Mouse (Mus musculus) ovary, postnatal 36 days (tissue): ENCODE measurements around the gene Ubap2l.
A peak's percentile ranks its signal among the peaks of the same experiment; 100 is the strongest.

ENCODE experiments used
- DNase-seq: peaks from one replicate; pipeline ENCODE4 v3.0.0; 2022; ENCODE audit warnings: low spot score, mixed read lengths

Gene Ubap2l

DNA sequence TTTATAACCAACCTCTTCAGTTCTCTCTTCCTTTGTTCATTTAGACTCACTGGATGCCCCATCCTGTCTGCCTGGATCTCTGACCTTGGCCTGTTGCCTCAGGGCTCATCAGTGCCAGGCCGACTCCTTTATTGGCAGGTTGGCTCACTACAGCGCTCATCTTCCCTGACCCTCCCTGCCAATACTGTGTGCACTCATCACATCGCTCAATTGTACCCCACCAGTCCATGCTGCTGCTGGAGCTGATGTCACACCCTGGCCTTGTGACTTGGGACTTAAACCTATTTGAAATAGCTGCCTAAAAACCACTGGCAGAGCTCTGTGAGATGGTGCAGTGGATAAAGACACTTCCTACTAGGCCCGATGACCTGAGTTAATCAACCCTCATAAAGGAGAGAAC lies 15.4 kb upstream of the Ubap2l start:
- DNase-seq, result no peak

DNA sequence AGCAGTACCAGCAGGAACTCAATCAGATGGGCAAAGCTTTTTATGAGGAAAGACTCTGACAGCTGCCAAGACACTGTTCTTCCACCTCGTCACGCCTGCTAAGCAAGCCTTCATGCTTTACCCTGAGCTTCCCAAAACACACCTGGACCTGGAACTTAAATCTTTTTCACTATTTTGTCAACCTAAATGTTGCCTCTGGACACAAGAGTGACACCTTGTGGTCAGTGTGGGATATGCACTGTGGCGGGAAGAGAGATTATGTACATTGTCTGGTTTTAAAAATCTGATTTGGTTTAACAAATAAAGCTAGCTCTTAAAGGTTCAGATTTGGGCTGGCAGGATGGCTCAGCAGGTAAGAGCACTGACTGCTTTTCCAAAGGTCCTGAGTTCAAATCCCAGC lies 13.1 kb upstream of the Ubap2l start:
- DNase-seq, result no peak

DNA sequence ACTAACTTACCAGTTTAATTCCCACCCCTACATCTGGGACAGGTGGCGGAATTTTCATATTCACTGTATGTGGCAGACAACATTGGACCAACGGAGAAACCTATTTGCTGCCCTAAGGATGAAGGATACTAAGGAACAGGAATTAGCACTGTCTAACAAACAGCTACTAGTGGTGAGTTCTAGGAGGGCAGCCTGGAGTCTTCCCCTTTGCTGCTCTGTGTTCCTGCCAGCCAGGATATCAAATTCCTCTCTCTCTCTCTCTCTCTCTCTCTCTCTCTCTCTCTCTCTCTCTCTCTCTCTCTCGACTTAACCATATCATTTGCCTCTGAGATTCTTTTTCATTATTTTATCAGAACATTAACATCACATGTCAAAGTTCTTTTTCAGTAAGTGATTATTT lies 12.0 kb upstream of the Ubap2l start:
- DNase-seq, result no peak

DNA sequence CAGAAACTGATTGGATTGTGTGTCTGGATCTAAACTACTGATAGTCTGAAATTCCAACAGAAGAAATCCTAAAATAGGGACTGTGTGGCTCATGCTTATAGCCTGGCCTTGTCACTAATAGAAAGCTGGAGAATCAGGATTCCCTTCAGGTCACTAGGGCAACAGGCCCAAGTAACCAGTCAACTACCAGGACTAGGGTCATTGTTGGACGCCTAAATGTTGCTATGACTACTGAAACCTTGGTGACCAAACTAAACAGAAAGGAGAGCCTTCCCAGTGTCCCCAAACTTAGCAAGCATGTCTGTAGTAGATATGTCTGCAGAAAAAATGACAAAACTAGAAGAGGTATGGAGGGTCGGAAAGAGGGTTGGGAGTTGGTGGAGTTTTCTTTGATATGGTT lies 10.1 kb upstream of the Ubap2l start:
- no peak for DNase-seq

DNA sequence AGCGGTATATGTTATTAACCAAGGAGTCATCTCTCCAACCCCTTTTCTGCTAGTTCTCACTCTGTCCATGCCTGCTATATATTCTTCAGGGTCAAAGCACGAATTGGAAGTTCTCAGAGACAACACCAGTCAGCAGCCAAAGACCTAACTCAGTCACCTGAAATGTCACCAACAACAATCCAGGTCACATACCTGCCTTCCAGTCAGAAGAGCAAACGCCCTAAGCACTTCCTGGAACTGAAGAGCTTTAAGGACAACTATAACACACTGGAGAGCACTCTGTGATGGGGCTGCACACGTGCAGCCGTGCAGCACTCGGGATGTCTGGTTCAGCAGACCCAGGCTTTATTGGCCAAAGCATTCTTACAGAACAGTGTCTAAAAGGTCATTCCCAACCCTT lies 9.1 kb upstream of the Ubap2l start:
- no peak for DNase-seq

DNA sequence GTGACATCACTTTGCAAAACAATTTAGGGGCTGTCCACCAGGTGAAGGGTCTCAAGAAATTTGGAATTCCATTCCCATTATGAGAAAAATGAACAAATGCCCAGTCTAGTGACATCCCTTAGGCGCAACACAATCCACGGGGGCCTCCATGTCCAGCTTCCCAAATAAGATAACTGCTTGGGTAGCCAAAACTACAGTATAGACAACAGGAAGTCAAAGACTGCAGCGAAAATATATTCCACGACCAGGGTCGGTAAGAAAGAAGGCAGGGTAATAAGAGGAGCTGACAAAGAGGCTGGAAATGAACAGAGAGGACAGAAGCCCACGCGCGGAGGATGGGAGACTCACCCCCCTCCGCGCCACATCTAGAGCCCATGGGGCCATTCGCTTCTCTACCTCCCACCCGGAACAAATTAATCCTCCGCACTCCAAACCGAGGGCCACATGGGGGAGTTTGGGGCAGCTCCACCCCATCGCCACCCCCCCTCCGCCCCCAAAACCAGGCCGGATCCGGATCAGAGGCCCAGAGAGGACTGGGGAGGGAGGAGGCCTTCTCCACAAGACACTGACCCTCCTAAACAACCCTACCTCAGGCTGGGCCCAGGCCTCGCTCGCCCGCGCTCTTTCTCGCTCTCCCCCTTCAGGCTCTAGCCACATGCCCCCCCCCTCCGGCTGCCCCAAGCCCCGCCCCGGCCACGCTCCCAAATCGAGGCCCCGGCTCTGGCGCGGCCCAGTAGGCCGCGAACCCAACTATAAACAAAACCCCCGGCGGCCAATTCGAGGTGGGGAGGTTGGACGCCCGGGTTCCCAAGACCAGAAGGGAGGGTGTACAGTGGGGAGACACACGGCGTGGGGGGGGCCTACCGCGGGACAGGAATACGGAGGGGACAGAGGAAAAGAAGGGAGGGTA lies 732 bp downstream of the Ubap2l start, which contains the start of gene 4933434E20Rik:
4933434E20Rik (plus strand) TSS at position 196 of the 910 bp plus-strand sequence.
- peak; percentile 70 for DNase-seq

DNA sequence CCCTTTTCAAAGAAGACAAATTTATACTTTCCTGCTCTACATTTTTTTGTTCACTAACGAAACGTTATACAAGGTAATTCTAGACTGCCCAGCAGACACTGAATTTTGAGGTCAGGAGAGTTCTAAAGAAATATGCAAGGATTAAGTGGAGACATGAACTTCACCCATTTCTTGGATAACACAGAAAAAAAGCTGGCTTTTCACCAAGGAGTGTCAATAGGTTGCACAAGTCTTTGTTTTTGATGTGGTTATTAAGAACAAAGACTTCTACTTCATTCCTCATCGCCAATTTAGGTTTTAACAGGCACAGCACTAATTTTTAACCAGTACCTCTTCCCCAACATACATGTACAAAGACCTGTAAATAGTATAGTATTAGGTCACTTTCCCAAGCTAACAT lies 2.7 kb downstream of the Ubap2l start:
- no peak for DNase-seq

DNA sequence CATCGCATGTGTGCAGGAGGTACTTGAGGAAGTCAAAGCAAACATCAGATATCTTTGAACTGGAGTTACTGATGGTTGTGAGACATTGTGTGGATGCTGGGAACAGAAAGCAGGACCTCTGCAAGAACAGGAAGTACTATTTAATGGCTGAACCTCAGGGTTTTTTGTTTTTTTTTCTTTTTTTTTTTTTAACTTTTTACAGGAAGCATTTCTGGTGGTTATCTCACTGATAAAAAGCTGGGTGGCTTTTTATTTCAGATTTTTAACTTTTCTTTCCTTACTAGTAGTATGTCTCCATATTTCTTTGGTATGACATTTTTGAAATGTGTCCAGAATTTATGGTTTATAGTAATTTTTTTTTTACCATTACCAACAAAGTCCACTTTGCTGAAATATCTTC lies 16.2 kb downstream of the Ubap2l start:
- DNase-seq, result no peak

DNA sequence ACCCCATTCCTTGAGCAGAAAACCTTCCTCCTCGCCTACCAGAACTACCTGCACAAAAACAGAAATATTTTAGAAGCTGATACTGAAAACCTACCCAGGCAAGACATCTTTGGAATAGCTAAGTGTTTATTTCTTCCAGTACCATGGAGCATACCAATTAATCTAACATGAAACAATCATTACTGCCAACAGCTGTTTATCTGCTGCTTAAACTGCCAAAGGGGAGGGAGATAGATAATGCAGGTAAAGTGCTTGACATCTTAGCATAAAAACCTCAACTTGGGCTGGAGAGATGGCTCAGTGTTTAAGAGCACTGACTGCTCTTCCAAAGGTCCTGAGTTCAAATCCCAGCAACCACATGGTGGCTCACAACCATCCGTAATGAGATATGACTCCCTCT lies 17.8 kb downstream of the Ubap2l start:
- DNase-seq, result no peak

DNA sequence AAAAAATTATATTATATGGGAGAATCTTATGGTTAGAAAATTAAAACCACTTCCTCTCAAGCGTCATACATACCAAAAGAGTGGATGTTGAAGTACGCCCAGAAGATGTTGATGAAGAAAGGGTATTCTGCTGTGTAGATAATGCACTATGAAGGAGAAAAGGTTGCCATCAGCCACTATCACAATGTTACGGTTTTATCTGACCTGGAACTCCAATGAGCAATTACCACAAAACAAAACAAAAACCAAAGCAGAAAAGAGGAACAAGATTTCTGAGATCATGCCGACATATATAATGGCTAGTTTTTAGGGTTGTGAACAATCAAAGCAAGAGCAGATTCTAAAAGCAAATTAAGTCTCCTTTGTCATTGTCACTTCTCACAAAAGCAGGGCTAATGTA lies 35.8 kb downstream of the Ubap2l start:
- no peak for DNase-seq

DNA sequence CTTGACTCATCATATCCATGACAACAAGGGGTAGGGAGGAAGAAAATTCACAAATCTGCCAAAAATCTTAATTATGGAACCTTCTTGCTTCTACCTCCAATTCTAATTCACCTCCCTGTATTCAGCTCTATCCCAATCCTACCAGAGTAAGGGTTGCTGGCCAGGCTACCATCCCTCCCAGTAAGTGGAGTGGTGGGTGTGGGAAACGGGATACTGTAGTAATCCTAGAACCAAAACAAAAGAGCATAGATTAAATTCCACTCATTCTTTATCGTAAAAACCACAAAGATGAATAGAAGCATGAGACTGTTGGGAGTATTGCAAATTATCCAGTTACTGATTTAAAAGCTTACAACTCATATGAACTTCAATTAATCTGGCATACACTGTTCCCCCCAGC lies 42.1 kb downstream of the Ubap2l start:
- DNase-seq, result no peak

DNA sequence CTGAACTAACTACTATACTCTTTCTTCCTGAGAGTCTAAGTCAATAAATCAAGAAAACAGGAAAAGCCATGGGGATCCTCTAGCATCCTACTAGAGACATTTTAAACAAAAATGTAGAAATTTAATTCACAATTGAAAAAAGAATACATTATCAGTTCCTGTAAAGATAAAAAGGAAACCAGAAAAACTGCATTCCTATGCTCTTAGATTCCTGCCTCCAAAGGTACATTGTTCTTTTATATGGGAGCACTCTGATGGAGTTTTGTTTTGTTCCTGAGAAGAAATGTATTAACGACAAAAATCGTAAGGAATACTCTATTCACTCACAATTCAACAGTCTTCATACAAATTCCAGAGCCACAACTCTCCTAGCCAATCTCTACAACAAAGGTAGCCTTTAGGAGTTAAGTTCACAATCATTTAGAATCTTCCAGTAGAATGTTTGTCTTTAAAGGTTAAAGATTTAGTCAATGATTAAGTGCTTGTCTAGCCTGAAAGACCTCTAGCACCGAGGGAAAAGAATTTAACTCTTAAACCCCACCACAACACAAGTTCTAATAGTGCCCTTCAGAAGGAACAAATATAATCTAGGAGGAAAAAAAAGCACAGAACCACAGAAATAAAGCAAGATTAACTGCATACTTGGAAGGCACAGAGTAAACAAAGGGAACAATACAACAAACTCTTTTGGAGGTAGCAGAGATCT lies 48.2 kb downstream of the Ubap2l start:
- no peak for DNase-seq

DNA sequence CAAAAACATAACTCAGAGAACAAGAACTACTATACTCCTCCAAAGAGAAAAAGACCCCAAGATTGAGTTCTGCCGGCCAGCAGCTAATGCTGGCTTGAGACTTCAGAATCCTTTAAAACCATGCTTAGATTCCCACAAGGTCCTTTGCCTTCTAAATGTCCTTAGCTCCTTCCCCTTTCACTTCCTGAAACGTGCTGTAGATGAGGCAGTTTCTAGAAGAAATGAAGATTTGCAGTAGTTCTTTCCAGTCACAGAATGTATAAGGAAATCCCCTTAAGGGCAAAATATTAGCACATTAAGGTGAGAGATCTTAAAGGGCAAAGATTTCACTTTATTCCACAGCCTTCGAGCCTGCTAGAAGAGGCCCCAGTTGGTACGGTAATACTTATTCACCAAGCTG lies 52.6 kb downstream of the Ubap2l start:
- DNase-seq, result no peak

DNA sequence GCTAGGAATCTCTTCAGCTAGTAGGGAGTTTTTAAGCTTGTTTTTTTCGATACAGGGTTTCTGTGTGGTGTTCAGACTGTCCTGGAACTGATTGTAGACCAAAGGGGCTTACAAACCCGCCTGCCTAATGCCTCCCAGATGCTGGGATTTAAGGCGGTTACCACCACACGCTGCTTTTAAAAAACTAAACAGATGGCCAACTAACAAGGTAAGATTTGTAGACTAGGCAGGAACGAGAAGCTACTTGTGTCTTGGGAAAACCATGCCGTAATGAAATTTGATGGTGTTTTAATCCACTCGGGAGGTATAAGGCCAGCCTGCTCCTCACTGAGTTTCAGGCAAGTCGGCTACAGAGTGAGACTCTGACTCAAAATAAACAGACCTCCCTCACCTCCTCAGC lies 53.3 kb downstream of the Ubap2l start:
- no peak for DNase-seq

DNA sequence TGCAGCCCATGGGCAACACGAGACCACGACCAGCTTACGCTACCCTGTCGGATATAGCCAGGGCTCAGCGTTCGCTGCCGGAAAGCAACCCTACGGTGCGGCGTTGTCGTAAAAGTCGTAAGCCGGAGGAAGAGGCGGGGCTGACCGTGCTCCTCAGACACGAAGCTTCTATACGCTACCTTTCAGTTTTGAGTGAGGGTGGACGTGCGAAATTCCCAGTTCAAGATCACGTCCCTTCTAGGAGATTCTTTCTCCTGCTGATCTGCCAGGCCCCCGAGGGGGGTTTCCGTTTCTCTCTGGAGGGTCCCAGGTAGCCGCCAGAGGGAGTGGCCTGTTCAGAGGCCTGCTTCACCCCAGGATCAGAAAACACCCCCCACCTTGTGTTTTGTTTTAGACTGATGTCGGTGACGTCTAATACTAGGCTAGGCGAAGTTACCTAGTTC lies 53.8 kb downstream of the Ubap2l start, which contains the start of gene Hax1:
Hax1 (minus strand) TSS at position 169 of the 443 bp plus-strand sequence.
- peak; percentile 90 for DNase-seq

DNA sequence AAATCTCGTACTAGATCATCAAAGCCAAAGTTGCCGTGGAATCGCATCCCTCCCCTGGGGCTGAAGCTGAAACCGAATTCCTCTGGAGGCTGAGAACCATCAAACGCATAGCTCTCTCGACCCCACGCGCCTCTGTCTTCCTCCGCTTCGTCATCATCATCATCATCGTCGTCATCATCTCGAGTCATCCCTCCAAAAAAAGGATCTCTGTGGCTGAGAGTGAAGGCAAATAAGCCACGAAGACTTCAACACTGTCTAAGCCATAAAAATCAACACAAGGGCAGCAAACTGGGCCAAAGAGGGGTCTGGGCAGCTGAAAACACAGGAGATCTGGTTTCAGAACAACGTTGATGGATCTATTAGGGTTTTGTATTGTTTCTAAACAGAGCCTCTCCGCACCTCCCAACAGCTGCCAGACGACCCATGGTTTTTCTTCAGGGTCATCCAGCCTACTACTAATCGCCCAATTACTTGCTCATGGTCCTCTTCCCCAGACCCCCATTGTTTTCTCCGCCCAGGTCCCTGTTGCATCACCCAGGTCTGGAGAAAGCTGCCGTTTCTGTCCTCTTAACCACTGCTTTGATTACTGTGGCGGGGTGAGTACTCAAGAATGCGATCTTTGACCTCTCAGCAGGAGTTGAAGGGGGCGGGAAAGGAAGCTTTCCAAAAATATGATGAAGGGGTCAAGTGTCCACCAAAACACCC lies 54.5 kb downstream of the Ubap2l start:
- DNase-seq, result no peak

DNA sequence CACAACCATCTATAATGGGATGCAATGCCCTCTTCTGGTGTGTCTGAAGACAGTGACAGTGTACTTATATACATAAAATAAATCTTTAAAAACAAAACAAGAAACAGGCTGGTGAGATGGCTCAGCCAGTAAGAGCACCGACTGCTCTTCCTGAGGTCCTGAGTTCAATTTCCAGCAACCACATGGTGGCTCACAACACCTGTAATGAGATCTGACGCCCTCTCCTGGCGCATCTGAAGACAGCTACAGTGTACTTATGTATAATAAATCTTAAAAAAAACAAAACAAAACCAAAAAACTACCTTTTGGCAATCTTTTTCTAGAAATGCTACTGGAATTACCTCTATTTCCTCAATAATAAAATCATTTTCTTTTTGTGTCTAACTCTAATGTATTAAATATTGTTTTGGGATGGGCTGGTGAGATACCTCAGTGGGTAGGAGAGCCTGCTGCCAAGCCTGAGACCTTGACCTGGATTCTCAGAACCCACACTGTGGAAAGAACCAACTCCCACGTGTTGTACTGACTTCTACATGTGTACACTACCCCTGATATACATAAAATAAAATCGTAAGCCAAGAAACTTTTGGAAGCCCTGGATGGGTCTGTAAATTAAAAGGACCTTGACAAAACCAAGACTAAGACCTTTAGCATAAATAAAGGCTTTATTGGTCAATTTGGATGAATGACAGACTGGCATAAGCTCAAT lies 57.5 kb downstream of the Ubap2l start:
- DNase-seq, result no peak

DNA sequence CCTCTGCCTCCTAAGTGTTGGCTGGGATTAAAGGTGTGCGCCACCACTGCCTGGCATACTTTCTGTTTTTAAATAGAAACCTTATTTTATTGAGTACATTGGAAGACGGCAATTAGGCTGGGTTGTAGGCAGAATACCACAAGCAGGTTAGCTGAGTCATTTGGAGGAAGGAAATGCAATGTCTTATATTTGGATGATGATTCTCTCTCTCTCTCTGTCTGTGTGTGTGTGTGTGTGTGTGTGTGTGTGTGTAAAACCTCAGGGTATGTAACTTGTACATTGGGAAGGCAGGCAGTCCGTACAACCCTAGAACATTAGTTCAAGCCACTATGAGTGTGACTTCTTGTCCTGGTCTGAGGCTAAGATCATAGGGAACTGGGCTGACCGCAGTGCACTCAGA lies 64.6 kb downstream of the Ubap2l start:
- DNase-seq, result no peak

DNA sequence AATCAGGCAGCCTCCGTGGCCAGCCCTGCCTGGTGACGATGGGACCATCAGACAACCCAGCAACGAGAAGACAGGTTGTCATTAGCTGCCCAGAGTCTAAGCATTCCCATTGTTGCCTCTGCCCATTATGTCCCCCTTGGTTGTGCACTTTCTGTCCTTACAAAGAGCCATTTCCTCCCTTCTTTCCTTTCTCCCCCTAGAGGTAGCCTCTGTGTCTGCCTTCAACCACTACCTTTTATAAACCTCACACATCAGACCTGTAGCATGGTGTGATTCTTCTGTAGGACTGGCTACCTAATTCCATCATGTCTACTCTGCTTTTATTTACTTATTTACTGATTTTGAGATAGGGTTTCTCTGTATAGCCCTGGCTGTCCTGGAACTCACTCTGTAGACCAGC lies 65.2 kb downstream of the Ubap2l start:
- no peak for DNase-seq

DNA sequence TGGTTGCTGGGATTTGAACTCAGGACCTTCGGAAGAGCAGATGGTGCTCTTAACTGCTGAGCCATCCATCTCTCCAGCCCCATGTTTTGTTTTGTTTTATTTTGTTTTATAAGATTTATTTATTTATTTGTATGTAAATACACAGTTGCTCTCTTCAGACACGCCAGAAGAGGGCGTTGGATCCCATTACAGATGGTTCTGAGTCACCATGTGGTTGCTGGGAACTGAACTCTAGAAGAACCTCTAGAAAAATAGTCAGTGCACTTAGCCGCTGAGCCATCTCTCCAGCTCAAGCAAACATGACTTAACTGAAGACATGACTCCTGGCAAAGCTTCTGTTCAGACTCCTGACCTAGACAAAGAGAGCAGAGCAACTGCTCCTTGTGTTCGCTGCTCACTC lies 70.0 kb downstream of the Ubap2l start:
- DNase-seq, result no peak

DNA sequence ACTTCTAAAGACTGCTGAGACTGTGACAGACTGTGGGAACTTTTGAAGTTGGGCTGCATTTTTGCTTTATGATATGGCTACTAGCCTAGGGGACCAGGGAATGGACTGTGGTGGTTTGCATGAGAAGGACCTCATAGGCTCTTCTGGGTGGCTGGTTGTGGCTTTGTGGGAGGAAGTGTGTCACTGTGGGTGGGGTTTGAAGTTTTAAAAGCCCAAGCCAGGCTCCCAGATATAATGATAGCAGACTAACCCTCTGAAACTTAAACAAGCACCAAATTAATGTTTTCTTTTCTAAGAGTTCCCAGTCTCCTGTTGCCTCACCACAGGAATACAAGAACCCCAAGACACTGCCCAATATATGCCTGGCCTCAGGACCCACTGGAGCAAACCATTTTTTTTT lies 75.6 kb downstream of the Ubap2l start:
- no peak for DNase-seq

DNA sequence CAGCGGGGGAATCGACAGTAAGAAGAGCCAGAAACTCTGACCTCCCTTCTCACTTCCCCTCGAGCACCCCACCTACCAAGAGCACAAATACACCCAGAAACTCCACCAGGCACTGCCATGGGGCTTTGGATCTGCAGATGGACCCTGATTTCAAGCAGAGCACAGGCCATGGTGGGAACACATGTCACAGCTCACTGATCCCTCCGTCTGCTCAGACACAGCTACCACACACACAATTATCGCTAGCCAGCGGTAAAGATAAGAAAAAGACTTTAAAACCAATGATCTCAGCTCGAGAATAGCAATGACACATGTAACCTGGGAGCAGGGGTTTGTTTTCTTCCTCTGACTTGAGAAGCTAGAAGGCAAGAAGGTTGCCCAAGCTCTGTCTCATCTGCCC lies 83.9 kb downstream of the Ubap2l start:
- no peak for DNase-seq
